Mouse (Mus musculus) lung, postnatal 25 days (tissue): Measurements from ENCODE around the gene Rerg.

Experiments used
- DNase-seq: peaks from one replicate; pipeline ENCODE4 v3.0.0; 2022; ENCODE audit warnings: low spot score

Gene Rerg

DNA sequence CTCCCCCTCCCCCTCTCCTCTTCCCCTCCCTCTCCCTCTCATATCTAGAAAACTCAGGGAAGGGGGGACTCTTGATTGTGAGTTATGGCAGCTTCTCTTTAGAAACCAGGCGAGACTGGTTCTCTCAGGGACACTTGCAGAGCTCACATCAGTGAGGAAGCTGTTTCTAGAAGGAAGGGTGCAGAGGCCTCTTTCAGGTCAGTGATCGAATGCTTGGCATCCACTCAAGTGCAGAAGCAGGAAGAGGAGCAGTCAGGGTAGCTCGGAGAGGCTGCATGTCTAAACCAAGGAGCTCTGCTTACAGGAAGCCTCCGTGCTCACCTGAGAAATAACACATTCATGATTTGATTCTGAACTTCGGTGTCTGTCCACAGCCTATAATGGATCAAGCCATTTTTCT lies 159.1 kb downstream of the Rerg start:
- no peak for DNase-seq
